ENCODE assay signal across 19 mouse cellular contexts in the genomic region with DNA sequence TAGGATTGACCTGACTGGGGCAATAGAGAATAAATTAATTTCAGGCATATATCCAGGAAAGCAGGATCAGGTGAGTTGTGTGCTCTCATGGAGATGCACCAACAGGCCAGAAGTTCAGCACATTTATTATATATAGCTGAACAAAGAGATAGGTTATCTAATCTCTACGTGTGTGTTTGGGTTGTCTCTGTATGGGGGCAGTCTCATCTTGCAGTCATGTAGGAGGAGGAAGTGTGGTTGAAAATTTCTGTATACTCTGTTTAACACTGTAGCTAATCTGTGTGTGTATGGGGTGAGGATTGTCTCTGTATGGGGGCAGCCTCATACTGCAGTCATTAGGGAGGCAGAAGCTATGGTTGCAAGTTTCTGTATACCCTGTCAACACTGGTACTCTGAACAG.
"Had no signal": no experiment of that assay in that cellular context is flagged by ENCODE, and none has a peak within 500 bp of the region (broad histone marks: within the 10 kb centered on the region; RNA-seq: fewer than 3 reads in every experiment).

No protein-coding gene starts in this region.

- H3K4me3 ChIP-seq: kidney, embryonic 15.5 days; lung, embryonic 15.5 days; midbrain, embryonic 13.5 days; neural tube, embryonic 12.5 days; neural tube, embryonic 15.5 days had no signal

- DNase-seq: kidney, adult 2 months; kidney, postnatal 10 days; kidney, postnatal 36 days; lung, adult 18-20 months; lung, postnatal 10 days; lung, postnatal 36 days; right cerebral cortex, adult 18-20 months; right cerebral cortex, postnatal 14 days; right cerebral cortex, postnatal 4 days; thymus, adult 2 months; thymus, postnatal 14 days; thymus, postnatal 4 days had no signal

- H3K9me3 ChIP-seq: kidney, embryonic 15.5 days; lung, embryonic 15.5 days; midbrain, embryonic 13.5 days; neural tube, embryonic 12.5 days; neural tube, embryonic 15.5 days had no signal

- H3K9ac ChIP-seq: kidney, embryonic 15.5 days; lung, embryonic 15.5 days; midbrain, embryonic 13.5 days; neural tube, embryonic 12.5 days; neural tube, embryonic 15.5 days had no signal

- H3K4me2 ChIP-seq: kidney, embryonic 15.5 days; lung, embryonic 15.5 days; midbrain, embryonic 13.5 days; neural tube, embryonic 12.5 days; neural tube, embryonic 15.5 days had no signal

- ATAC-seq: intestine, postnatal 0 days; midbrain, embryonic 13.5 days had no signal

- H3K36me3 ChIP-seq: kidney, embryonic 15.5 days; lung, embryonic 15.5 days; midbrain, embryonic 13.5 days; neural tube, embryonic 12.5 days; neural tube, embryonic 15.5 days had no signal

- H3K27ac ChIP-seq: kidney, embryonic 15.5 days; lung, embryonic 15.5 days; midbrain, embryonic 13.5 days; neural tube, embryonic 12.5 days; neural tube, embryonic 15.5 days; stomach, postnatal 0 days had no signal

- H3K27me3 ChIP-seq: kidney, embryonic 15.5 days; midbrain, embryonic 13.5 days; neural tube, embryonic 12.5 days; neural tube, embryonic 15.5 days had no signal
